Mouse (Mus musculus) embryonic facial prominence, embryonic 14.5 days (tissue): ENCODE data around the gene Tac4. TPM values are rescaled to one million over a fixed set of nuclear protein-coding genes. Genes with fewer than 3 reads are reported as not detected.

ENCODE experiments used
- ATAC-seq: fragments of 200-750 bp; cut with Nextera tagmentation; 2 replicates; pipeline ENCODE4 v1.8.0; 2017; ENCODE audit warnings: low read depth, moderate number of reproducible peaks, moderate TSS enrichment
- DNase-seq: peaks from one replicate; pipeline ENCODE4 v3.0.0-alpha.2; 2015; ENCODE audit warnings: low spot score
- H3K27ac ChIP-seq: fragments of 300-500 bp; sonication (generic); replicated peaks from 2 replicates; pipeline ENCODE4 v1.5.1; 2014; ENCODE audit warnings: low read depth, mild to moderate bottlenecking, low read length, moderate library complexity
- H3K27me3 ChIP-seq: fragments of 300-500 bp; sonication (generic); replicated peaks from 2 replicates; pipeline ENCODE4 v1.6.1; 2014; ENCODE audit warnings: low read length; ENCODE audit not compliant: control insufficient read depth, insufficient read depth
- H3K36me3 ChIP-seq: fragments of 300-500 bp; sonication (generic); 2 replicates; pipeline ENCODE4 v1.6.1; 2014; ENCODE audit warnings: low read length, mixed read lengths; ENCODE audit not compliant: control insufficient read depth, insufficient read depth
- H3K4me1 ChIP-seq: fragments of 300-500 bp; sonication (generic); 2 replicates; pipeline ENCODE4 v1.6.1; 2014; ENCODE audit warnings: antibody characterized with exemption, low read length; ENCODE audit not compliant: control insufficient read depth, insufficient read depth
- H3K4me2 ChIP-seq: fragments of 300-500 bp; sonication (generic); 2 replicates; pipeline ENCODE4 v1.6.1; 2014; ENCODE audit warnings: low read depth, mild to moderate bottlenecking, low read length, moderate library complexity, mixed read lengths
- H3K4me3 ChIP-seq: fragments of 300-500 bp; sonication (generic); 2 replicates; pipeline ENCODE4 v1.5.1; 2014; ENCODE audit warnings: low read depth, mild to moderate bottlenecking, low read length
- H3K9ac ChIP-seq: fragments of 300-500 bp; sonication (generic); 2 replicates; pipeline ENCODE4 v1.6.1; 2014; ENCODE audit warnings: low read depth, mild to moderate bottlenecking, low read length, moderate library complexity, mixed read lengths
- H3K9me3 ChIP-seq: fragments of 300-500 bp; sonication (generic); 2 replicates; pipeline ENCODE4 v1.6.1; 2016; ENCODE audit warnings: low read length; ENCODE audit not compliant: control insufficient read depth
- WGBS: fragments of 180-500 bp; shearing (Covaris S2); extraction: QIAGEN DNeasy Blood & Tissue Kit; methylation state at CpG from one replicate; pipeline ENCODE4 v1.1.7; 2014; 5-methylcytosine and 5-hydroxymethylcytosine counted together
- polyA plus RNA-seq: library from polyadenylated mRNA; unstranded; fragments of >200 nt; fragmentation: Nextera tagmentation; extraction: Ambion mirVana; gene quantifications from 2 replicates; pipeline ENCODE4 v1.2.1, GENCODE M21; 2014

Gene Tac4
- polyA plus RNA-seq, 1 experiment from 2014 or later = not detected

DNA sequence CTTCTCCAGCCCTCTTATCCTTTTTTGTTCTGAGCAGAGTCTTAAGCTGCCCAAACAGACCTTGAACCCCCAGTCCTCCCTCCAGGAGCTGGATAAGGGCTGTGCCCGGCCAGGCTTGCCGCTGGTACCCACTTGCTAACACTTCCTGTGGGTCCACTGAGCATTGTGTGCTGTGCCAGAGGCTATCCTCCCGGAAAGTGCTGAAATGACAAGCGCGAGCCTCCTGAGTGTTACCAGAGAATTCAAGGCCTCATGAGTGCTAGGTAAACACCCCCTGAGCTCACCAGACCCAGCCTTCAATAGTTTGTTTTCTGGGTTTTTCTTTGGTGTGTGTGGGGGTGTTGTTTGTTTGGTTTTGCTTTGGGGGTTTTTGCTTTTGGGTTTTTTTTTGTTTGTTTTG lies 33.9 kb upstream of the Tac4 start:
- WGBS = 25% methylated on average over 5 of the region's 5 CpGs
- DNase-seq = no peak

GRCm38 (mm10) chr11:95231688-95232328 lies 29.5 kb upstream of the Tac4 start:
- 10% methylated on average over 22 of the region's 24 CpGs for WGBS
- Histone ChIP-seq H3K27me3 (no peaks in the 10 kb centered on the region), H3K9me3 (no peaks in the 10 kb centered on the region), H3K4me2 (peak overlapping the region; percentile 47), H3K27ac (0 out of 2 replicates have a peak overlapping the region, but pooled peaks have one; percentile 2), H3K36me3 (no peaks in the 10 kb centered on the region), H3K9ac (no peak overlapping the region), H3K4me3 (peak overlapping the region; percentile 16; the same call in 1 of the 2 replicates), H3K4me1 (peaks cover 13% of the 10 kb centered on the region; the same call in 1 of the 2 replicates)
- DNase-seq (peak; percentile 61), ATAC-seq (peak; percentile 48)

More for the DNA sequence above, 33.9 kb upstream of the Tac4 start:
- Histone ChIP-seq H3K9ac (no peak overlapping the region), H3K4me3 (no peak overlapping the region), H3K4me1 (peaks cover 36% of the 10 kb centered on the region), H3K27ac (no peak overlapping the region), H3K4me2 (no peak overlapping the region), H3K27me3 (peaks cover 23% of the 10 kb centered on the region), H3K36me3 (no peaks in the 10 kb centered on the region), H3K9me3 (no peaks in the 10 kb centered on the region)
- no peak for ATAC-seq

DNA sequence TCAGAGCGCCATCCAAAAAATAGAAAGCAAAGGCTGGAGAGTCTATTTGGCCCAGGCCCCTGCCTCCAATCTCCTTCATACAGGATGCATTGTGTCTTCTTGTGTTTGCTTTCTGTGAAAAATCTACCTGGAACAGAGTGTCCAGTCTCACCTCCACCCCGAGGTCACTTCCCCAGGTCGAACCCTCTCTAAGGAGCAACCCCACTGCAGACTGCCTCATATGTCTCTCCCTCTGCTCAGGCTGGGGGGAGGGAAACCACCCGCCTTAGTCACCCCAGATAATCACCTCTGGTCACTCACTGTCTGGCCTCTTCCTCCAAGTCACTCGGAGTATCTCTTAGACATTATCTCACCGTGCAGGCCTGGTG lies 29.0 kb upstream of the Tac4 start:
- H3K4me3 ChIP-seq = 0 out of 2 replicates have a peak overlapping the region, but pooled peaks have one; percentile 16
- H3K27me3 ChIP-seq = no peaks in the 10 kb centered on the region
- H3K27ac ChIP-seq = no peak overlapping the region
- DNase-seq (no peak), ATAC-seq (no peak)
- no peaks in the 10 kb centered on the region for H3K9me3 ChIP-seq
- peak overlapping the region; percentile 47; the same call in 1 of the 2 replicates for H3K4me2 ChIP-seq
- peaks cover 13% of the 10 kb centered on the region; the same call in 1 of the 2 replicates for H3K4me1 ChIP-seq
- 45% methylated on average over 6 of the region's 6 CpGs for WGBS
- no peaks in the 10 kb centered on the region for H3K36me3 ChIP-seq
- no peak overlapping the region for H3K9ac ChIP-seq

- ATAC-seq = no peak
- WGBS = 37% methylated on average over 6 of the region's 6 CpGs
Measured at GRCm38 (mm10) chr11:95238477-95238876, 22.9 kb upstream of the Tac4 start.

GRCm38 (mm10) chr11:95242653-95243052 lies 18.7 kb upstream of the Tac4 start:
- WGBS = 62% methylated on average over 6 of the region's 6 CpGs
- ATAC-seq (no peak), DNase-seq (no peak)
- Histone ChIP-seq H3K9me3 (no peaks in the 10 kb centered on the region), H3K4me2 (no peak overlapping the region), H3K27me3 (no peaks in the 10 kb centered on the region), H3K27ac (no peak overlapping the region), H3K4me3 (no peak overlapping the region), H3K9ac (no peak overlapping the region), H3K36me3 (no peaks in the 10 kb centered on the region), H3K4me1 (no peaks in the 10 kb centered on the region; the same call in 1 of the 2 replicates)

More at GRCm38 (mm10) chr11:95238477-95238876, 22.9 kb upstream of the Tac4 start:
- H3K4me3 ChIP-seq = no peak overlapping the region
- no peak overlapping the region for H3K27ac ChIP-seq
- no peaks in the 10 kb centered on the region for H3K36me3 ChIP-seq
- no peak for DNase-seq
- no peak overlapping the region for H3K4me2 ChIP-seq
- H3K27me3 ChIP-seq = no peaks in the 10 kb centered on the region
- H3K4me1 ChIP-seq = no peaks in the 10 kb centered on the region
- H3K9ac ChIP-seq = no peak overlapping the region
- no peaks in the 10 kb centered on the region for H3K9me3 ChIP-seq

- Histone ChIP-seq H3K36me3 (no peaks in the 10 kb centered on the region), H3K4me2 (no peak overlapping the region), H3K9me3 (no peaks in the 10 kb centered on the region), H3K27me3 (no peaks in the 10 kb centered on the region), H3K9ac (no peak overlapping the region), H3K4me3 (no peak overlapping the region), H3K4me1 (no peaks in the 10 kb centered on the region; the same call in 1 of the 2 replicates), H3K27ac (no peak overlapping the region)
- WGBS = 79% methylated on average over 7 of the region's 7 CpGs
- no peak for ATAC-seq
- DNase-seq = no peak
Measured at GRCm38 (mm10) chr11:95245456-95245855, 15.9 kb upstream of the Tac4 start.

GRCm38 (mm10) chr11:95247065-95247464 lies 14.3 kb upstream of the Tac4 start:
- DNase-seq = peak; percentile 74
- ATAC-seq = peak; percentile 75
- H3K9ac ChIP-seq = peak overlapping the region; percentile 34; the same call in 1 of the 2 replicates
- whole genome bisulfite sequencing = 34% methylated on average over 12 of the region's 14 CpGs
- H3K4me2 ChIP-seq = no peak overlapping the region
- H3K27ac ChIP-seq = peak overlapping the region; percentile 48
- no peaks in the 10 kb centered on the region; the same call in 1 of the 2 replicates for H3K4me1 ChIP-seq
- no peaks in the 10 kb centered on the region for H3K9me3 ChIP-seq
- H3K27me3 ChIP-seq = no peaks in the 10 kb centered on the region
- H3K36me3 ChIP-seq = no peaks in the 10 kb centered on the region
- no peak overlapping the region for H3K4me3 ChIP-seq

DNA sequence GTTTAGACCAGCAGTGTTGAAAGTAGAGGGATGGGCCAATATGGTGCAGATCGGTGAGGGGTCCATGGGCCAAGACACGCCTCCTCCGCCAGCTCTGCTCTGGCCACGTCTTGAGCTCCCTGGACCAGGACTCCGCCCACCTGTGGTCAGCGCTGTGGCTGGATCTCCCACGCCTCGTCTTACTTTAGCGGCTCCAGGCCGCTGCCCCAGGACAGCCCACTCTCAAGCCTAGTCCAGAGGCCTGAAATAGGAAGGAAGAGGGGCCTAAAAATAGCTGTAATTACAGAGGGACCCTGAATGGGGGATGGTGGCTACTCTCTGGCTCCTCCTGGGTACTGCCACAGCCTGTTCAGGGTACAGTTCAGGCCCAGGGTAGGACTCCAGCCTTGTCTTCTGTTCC lies 11.2 kb upstream of the Tac4 start:
- Histone ChIP-seq H3K9ac (peak overlapping the region; percentile 3; the same call in 1 of the 2 replicates), H3K4me1 (no peaks in the 10 kb centered on the region; the same call in 1 of the 2 replicates), H3K27ac (no peak overlapping the region), H3K27me3 (no peaks in the 10 kb centered on the region), H3K4me2 (no peak overlapping the region), H3K4me3 (no peak overlapping the region), H3K36me3 (no peaks in the 10 kb centered on the region), H3K9me3 (no peaks in the 10 kb centered on the region)
- ATAC-seq (peak; percentile 28; the same call in 1 of the 2 replicates), DNase-seq (peak; percentile 73)
- WGBS = 41% methylated on average over 10 of the region's 10 CpGs

GRCm38 (mm10) chr11:95251295-95251694 lies 10.0 kb upstream of the Tac4 start:
- Histone ChIP-seq H3K27ac (no peak overlapping the region), H3K9me3 (no peaks in the 10 kb centered on the region), H3K4me3 (no peak overlapping the region), H3K27me3 (no peaks in the 10 kb centered on the region), H3K4me2 (no peak overlapping the region), H3K9ac (no peak overlapping the region; the same call in 1 of the 2 replicates), H3K36me3 (no peaks in the 10 kb centered on the region), H3K4me1 (no peaks in the 10 kb centered on the region; the same call in 1 of the 2 replicates)
- DNase-seq = peak; percentile 77
- ATAC-seq = peak; percentile 23; the same call in 1 of the 2 replicates
- 3% methylated on average over 11 of the region's 11 CpGs for WGBS
